Mouse (Mus musculus) frontal cortex, postnatal 25 days (tissue): ENCODE results near the gene Mapk8ip3.
"Not testable (repeated sequence)": the region's sequence is repeated elsewhere in the genome, so short reads cannot be mapped to it uniquely, and the experiment has no call there.

ENCODE experiments used
- DNase-seq, 2 experiments: peaks; one replicate each; pipeline ENCODE4 v3.0.0; 2022; ENCODE audit warnings: low spot score in 2 of 2

The Mapk8ip3 gene

GRCm38 (mm10) chr17:24936259-24937237, at the start of gene Mapk8ip3:
Gene Mapk8ip3 (minus strand): TSS chr17:24936977.
- DNase-seq, result peak; percentile 84 to 91

- no peak for DNase-seq
These were observed 24.3 kb upstream of the Mapk8ip3 start for GRCm38 (mm10) chr17:24960852-24961715.

- DNase-seq, result peak; percentile 92 to 94
These were observed 23.5 kb upstream of the Mapk8ip3 start, which contains the start of gene Jpt2 for GRCm38 (mm10) chr17:24960135-24960851. Gene Jpt2 (minus strand): TSS chr17:24960689.

GRCm38 (mm10) chr17:24959371-24959770, 22.6 kb upstream of the Mapk8ip3 start:
- DNase-seq, result no peak

- DNase-seq, result no peak
These were observed 16.5 kb upstream of the Mapk8ip3 start for GRCm38 (mm10) chr17:24953291-24953690.

- no peak for DNase-seq
These were observed 13.9 kb upstream of the Mapk8ip3 start for GRCm38 (mm10) chr17:24950671-24951070.

GRCm38 (mm10) chr17:24948204-24948603, 11.4 kb upstream of the Mapk8ip3 start:
- DNase-seq, result no peak

GRCm38 (mm10) chr17:24943589-24943988, 6.8 kb upstream of the Mapk8ip3 start:
- not testable (repeated sequence) for DNase-seq

- DNase-seq, result peak; percentile 27 to 41
These were observed 6.3 kb upstream of the Mapk8ip3 start for GRCm38 (mm10) chr17:24943036-24943435.

GRCm38 (mm10) chr17:24942453-24942852, 5.7 kb upstream of the Mapk8ip3 start:
- DNase-seq, result peak in 1 of 2 experiments; percentile 17

- no peak for DNase-seq
These were observed 489 bp upstream of the Mapk8ip3 start for GRCm38 (mm10) chr17:24937266-24937665.

- no peak for DNase-seq
These were observed 1.1 kb downstream of the Mapk8ip3 start for GRCm38 (mm10) chr17:24935666-24936065.

GRCm38 (mm10) chr17:24934926-24935325, 1.9 kb downstream of the Mapk8ip3 start:
- no peak for DNase-seq

- no peak for DNase-seq
These were observed 3.6 kb downstream of the Mapk8ip3 start for GRCm38 (mm10) chr17:24933163-24933562.

- DNase-seq, result no peak
These were observed 4.3 kb downstream of the Mapk8ip3 start for GRCm38 (mm10) chr17:24932431-24932830.

GRCm38 (mm10) chr17:24929506-24929905, 7.3 kb downstream of the Mapk8ip3 start:
- DNase-seq, result no peak

GRCm38 (mm10) chr17:24923246-24923645, 13.5 kb downstream of the Mapk8ip3 start:
- DNase-seq, result no peak

GRCm38 (mm10) chr17:24913984-24914383, 22.8 kb downstream of the Mapk8ip3 start:
- DNase-seq, result no peak

- DNase-seq, result no peak
These were observed 29.2 kb downstream of the Mapk8ip3 start for GRCm38 (mm10) chr17:24907591-24907990.

- no peak for DNase-seq
These were observed 33.0 kb downstream of the Mapk8ip3 start for GRCm38 (mm10) chr17:24903767-24904166.

- DNase-seq, result no peak
These were observed 33.9 kb downstream of the Mapk8ip3 start for GRCm38 (mm10) chr17:24902671-24903474.
